Mouse (Mus musculus): ENCODE results near the gene Cct4. TPM values are rescaled to one million over a fixed set of nuclear protein-coding genes. Genes with fewer than 3 reads are reported as not detected.
A peak's percentile ranks its signal among the peaks of the same experiment; 100 is the strongest.

The Cct4 gene
- polyA plus RNA-seq, 1 experiment from 2014 or later, result 422 TPM

- no peaks in the 10 kb centered on the region for H3K36me3 ChIP-seq (replicated peaks)
- peaks cover 5% of the 10 kb centered on the region; the same call in 1 of the 2 replicates for H3K9me3 ChIP-seq
- H3K4me1 ChIP-seq, result no peaks in the 10 kb centered on the region
- 69% methylated on average over 6 of the region's 6 CpGs for WGBS
- H3K4me3 ChIP-seq, result no peak overlapping the region
- H3K27ac ChIP-seq, result no peak overlapping the region
- H3K27me3 ChIP-seq (ENCODE audit: poor library complexity, severe bottlenecking), result no peaks in the 10 kb centered on the region; the same call in 1 of the 2 replicates
- DNase-seq (ENCODE audit: extremely low spot score, low spot score), result no peak
Measured at GRCm38 (mm10) chr11:23014996-23015395, 24.7 kb downstream of the Cct4 start.

DNA sequence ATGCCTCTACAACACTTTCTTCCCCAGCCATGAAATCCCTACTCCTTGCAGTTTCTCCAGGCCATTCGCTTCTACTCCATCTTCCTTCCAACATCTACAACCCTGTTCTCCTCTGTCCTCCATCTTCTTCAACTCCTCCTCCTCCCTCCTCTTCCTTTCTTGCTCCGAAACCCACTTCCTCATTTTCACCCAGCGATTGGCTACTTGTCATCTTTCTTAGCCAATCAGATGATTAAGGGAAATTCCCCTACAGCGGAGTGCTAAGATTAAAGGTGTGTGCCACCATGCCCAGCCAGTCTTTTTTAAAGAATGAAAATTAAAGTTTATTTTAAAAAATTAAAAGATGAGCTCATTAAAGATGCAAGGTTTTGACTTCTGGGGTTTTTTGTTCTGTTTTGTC lies 27.6 kb downstream of the Cct4 start:
- DNase-seq (ENCODE audit: extremely low spot score, low spot score), result no peak
- Histone ChIP-seq H3K4me1 (no peaks in the 10 kb centered on the region), H3K4me3 (no peak overlapping the region), H3K36me3 (replicated peaks) (no peaks in the 10 kb centered on the region), H3K27ac (no peak overlapping the region), H3K9me3 (peaks cover 5% of the 10 kb centered on the region; the same call in 1 of the 2 replicates), H3K27me3 (ENCODE audit: poor library complexity, severe bottlenecking) (no peaks in the 10 kb centered on the region)
- 91% methylated on average over 4 of the region's 4 CpGs for WGBS

GRCm38 (mm10) chr11:23020116-23020770 lies 29.9 kb downstream of the Cct4 start:
- peaks cover 5% of the 10 kb centered on the region; the same call in 1 of the 2 replicates for H3K9me3 ChIP-seq
- DNase-seq (ENCODE audit: extremely low spot score, low spot score), result no peak
- H3K27ac ChIP-seq, result no peak overlapping the region
- no peaks in the 10 kb centered on the region for H3K4me1 ChIP-seq
- no peaks in the 10 kb centered on the region for H3K27me3 ChIP-seq (ENCODE audit: poor library complexity, severe bottlenecking)
- H3K36me3 ChIP-seq (replicated peaks), result no peaks in the 10 kb centered on the region
- WGBS, result 70% methylated on average over 24 of the region's 24 CpGs
- H3K4me3 ChIP-seq, result no peak overlapping the region

DNA sequence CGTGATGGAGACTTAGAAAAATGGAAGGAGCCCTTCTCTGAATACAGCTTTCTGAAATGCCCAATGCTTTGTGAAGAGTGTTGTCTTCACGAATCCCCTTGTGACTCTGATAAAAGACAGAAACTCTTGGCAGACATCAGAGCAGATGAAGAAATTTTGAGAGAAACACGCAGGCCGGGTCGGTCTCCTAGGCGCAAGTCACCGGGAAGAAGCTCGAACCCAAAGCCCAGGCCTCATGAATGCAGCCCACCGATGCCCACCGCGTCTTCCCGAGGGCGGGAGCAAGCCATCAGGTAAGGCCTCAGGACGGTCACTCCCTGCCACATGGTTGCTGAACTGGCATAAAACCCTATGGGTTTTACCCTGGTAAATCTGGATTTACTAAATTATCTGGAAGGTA lies 30.5 kb downstream of the Cct4 start:
- 92% methylated on average over 14 of the region's 14 CpGs for WGBS
- no peaks in the 10 kb centered on the region for H3K27me3 ChIP-seq (ENCODE audit: poor library complexity, severe bottlenecking)
- H3K9me3 ChIP-seq, result peaks cover 5% of the 10 kb centered on the region; the same call in 1 of the 2 replicates
- H3K4me1 ChIP-seq, result no peaks in the 10 kb centered on the region
- no peak overlapping the region for H3K27ac ChIP-seq
- no peaks in the 10 kb centered on the region for H3K36me3 ChIP-seq (replicated peaks)
- no peak for DNase-seq (ENCODE audit: extremely low spot score, low spot score)
- H3K4me3 ChIP-seq, result no peak overlapping the region

DNA sequence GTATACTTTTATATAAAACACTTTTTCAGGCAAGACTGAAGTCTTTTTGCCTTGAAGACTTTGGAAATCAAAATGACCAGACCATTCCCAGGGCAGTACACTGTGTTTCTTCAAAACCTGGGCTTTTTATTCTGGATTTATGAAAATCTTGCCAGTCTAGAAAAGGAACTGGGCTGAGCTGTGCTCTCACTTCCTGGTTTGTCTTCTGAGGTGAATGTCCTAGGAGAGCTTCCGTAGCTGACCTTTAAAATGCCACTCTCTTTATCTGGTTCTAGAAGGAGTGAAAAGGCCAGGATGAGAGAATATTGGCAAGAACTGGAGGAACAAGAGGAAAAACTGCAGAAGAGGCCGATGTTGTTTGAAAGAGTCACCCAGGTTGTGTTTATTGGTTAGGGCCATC lies 32.8 kb downstream of the Cct4 start:
- DNase-seq (ENCODE audit: extremely low spot score, low spot score), result no peak
- no peak overlapping the region for H3K27ac ChIP-seq
- 95% methylated on average over 2 of the region's 2 CpGs for WGBS
- H3K9me3 ChIP-seq, result peaks cover 5% of the 10 kb centered on the region; the same call in 1 of the 2 replicates
- no peaks in the 10 kb centered on the region for H3K36me3 ChIP-seq (replicated peaks)
- H3K27me3 ChIP-seq (ENCODE audit: poor library complexity, severe bottlenecking), result no peaks in the 10 kb centered on the region
- H3K4me1 ChIP-seq, result peaks cover 4% of the 10 kb centered on the region
- H3K4me3 ChIP-seq, result no peak overlapping the region

- peaks cover 4% of the 10 kb centered on the region for H3K4me1 ChIP-seq
- H3K36me3 ChIP-seq (replicated peaks), result no peaks in the 10 kb centered on the region
- no peak for DNase-seq (ENCODE audit: extremely low spot score, low spot score)
- H3K27ac ChIP-seq, result no peak overlapping the region
- 66% methylated on average over 3 of the region's 3 CpGs for WGBS
- H3K9me3 ChIP-seq, result no peaks in the 10 kb centered on the region
- no peak overlapping the region for H3K4me3 ChIP-seq
- H3K27me3 ChIP-seq (ENCODE audit: poor library complexity, severe bottlenecking), result no peaks in the 10 kb centered on the region
Measured at GRCm38 (mm10) chr11:23024169-23024568, 33.9 kb downstream of the Cct4 start.

DNA sequence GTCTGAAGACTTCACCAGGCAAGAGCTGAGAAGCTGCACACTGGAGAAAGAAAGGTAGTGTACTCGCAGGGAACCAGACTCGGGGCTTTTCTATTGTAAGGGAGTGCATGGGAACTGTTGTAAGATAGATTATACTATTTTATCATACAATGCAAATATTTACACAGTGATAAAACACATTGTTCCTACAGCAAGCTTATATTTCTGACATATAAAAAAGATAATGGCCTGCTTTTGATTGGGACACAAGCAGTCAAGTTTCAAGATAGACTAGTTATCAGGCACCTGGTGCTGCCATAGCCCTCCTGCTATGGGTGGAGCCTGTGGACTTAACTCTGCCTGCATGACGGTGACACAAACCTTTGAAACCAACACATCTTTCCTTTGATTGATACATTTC lies 38.6 kb downstream of the Cct4 start:
- no peaks in the 10 kb centered on the region for H3K36me3 ChIP-seq (replicated peaks)
- 77% methylated on average over 3 of the region's 3 CpGs for WGBS
- peaks cover 4% of the 10 kb centered on the region for H3K4me1 ChIP-seq
- no peaks in the 10 kb centered on the region for H3K9me3 ChIP-seq
- H3K27ac ChIP-seq, result no peak overlapping the region
- H3K4me3 ChIP-seq, result no peak overlapping the region
- DNase-seq (ENCODE audit: extremely low spot score, low spot score), result no peak
- H3K27me3 ChIP-seq (ENCODE audit: poor library complexity, severe bottlenecking), result no peaks in the 10 kb centered on the region

DNA sequence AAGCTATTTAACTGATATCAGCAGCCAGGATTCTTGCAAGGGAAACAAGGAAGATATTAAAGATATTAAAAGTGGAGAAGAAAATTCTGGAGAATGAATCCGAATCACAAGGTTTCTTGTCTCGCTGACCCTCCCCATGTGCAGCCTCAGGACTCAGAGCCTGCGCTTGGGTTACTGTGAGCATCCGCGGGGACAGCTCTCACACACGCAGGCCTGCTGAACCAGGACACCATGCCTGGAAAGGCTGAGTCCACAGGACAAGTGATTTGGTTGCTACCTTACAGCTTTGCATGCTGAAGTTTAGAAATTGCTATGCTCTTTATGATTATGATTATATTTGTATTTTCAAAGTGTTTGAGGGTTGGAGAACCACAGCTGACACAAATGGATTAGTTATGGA lies 39.1 kb downstream of the Cct4 start:
- WGBS, result 85% methylated on average over 6 of the region's 6 CpGs
- Histone ChIP-seq H3K36me3 (replicated peaks) (no peaks in the 10 kb centered on the region), H3K27ac (no peak overlapping the region), H3K27me3 (ENCODE audit: poor library complexity, severe bottlenecking) (no peaks in the 10 kb centered on the region), H3K4me3 (no peak overlapping the region), H3K9me3 (no peaks in the 10 kb centered on the region), H3K4me1 (peaks cover 4% of the 10 kb centered on the region)
- no peak for DNase-seq (ENCODE audit: extremely low spot score, low spot score)

GRCm38 (mm10) chr11:23047252-23047651 lies 56.9 kb downstream of the Cct4 start:
- H3K4me1 ChIP-seq, result peaks cover 13% of the 10 kb centered on the region
- DNase-seq (ENCODE audit: extremely low spot score, low spot score), result no peak
- peaks cover 8% of the 10 kb centered on the region; the same call in 1 of the 2 replicates for H3K27me3 ChIP-seq (ENCODE audit: poor library complexity, severe bottlenecking)
- no peak overlapping the region for H3K27ac ChIP-seq
- 76% methylated on average over 5 of the region's 5 CpGs for WGBS
- no peaks in the 10 kb centered on the region for H3K9me3 ChIP-seq
- no peaks in the 10 kb centered on the region for H3K36me3 ChIP-seq (replicated peaks)
- no peak overlapping the region for H3K4me3 ChIP-seq

GRCm38 (mm10) chr11:23047663-23048582 lies 57.6 kb downstream of the Cct4 start:
- Histone ChIP-seq H3K4me1 (peaks cover 13% of the 10 kb centered on the region), H3K27me3 (ENCODE audit: poor library complexity, severe bottlenecking) (peaks cover 8% of the 10 kb centered on the region; the same call in 1 of the 2 replicates), H3K4me3 (peak overlapping the region; percentile 14; the same call in 1 of the 2 replicates), H3K27ac (peak overlapping the region; percentile 8; the same call in 1 of the 2 replicates), H3K9me3 (no peaks in the 10 kb centered on the region), H3K36me3 (replicated peaks) (no peaks in the 10 kb centered on the region)
- 45% methylated on average over 20 of the region's 20 CpGs for WGBS
- no peak for DNase-seq (ENCODE audit: extremely low spot score, low spot score)

DNA sequence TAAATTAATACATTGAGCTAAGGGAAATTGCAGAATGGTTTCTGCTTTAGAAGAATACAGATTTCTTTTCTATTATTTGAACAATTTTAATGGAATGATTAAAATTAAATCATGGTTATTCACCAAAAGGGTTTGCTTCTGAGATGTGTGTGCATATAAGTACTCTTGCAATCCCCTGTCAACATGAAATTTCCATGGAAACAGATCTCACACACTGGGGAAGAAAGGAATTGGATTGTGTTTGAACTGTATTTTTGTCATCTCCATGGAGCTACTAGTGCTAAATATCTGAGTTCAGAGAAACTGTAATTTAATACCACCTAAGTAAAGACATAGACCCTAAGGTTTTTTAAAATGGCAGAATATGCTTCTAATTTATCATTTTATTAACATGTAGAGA lies 59.3 kb downstream of the Cct4 start:
- no peaks in the 10 kb centered on the region for H3K36me3 ChIP-seq (replicated peaks)
- peaks cover 8% of the 10 kb centered on the region; the same call in 1 of the 2 replicates for H3K27me3 ChIP-seq (ENCODE audit: poor library complexity, severe bottlenecking)
- H3K9me3 ChIP-seq, result no peaks in the 10 kb centered on the region
- H3K4me3 ChIP-seq, result no peak overlapping the region
- DNase-seq (ENCODE audit: extremely low spot score, low spot score), result no peak
- peaks cover 13% of the 10 kb centered on the region for H3K4me1 ChIP-seq
- H3K27ac ChIP-seq, result no peak overlapping the region

DNA sequence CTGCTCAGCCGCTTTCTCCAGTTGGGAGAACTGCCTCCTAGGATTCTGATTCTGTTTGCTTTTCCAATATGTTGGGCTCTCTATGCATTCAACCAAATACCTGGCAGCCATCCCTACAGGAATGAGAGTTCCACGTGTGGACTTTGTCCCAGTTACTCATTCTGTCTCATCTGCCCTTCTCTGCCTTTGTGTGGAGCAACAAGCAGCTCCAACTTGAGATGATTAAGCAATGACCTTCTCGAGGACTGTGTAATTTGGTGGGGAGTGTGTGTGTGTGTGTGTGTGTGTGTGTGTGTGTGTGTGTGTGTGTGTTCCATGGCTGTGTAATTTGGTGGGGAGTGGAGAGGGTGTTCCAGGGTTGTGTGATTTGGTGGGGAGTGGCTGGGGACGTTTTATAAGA lies 62.0 kb downstream of the Cct4 start:
- peaks cover 8% of the 10 kb centered on the region; the same call in 1 of the 2 replicates for H3K27me3 ChIP-seq (ENCODE audit: poor library complexity, severe bottlenecking)
- H3K27ac ChIP-seq, result no peak overlapping the region
- DNase-seq (ENCODE audit: extremely low spot score, low spot score), result no peak
- 78% methylated on average over 4 of the region's 4 CpGs for WGBS
- H3K36me3 ChIP-seq (replicated peaks), result no peaks in the 10 kb centered on the region
- H3K9me3 ChIP-seq, result no peaks in the 10 kb centered on the region
- peaks cover 13% of the 10 kb centered on the region for H3K4me1 ChIP-seq
- no peak overlapping the region for H3K4me3 ChIP-seq
